22 mouse cellular contexts compared by ENCODE assay signal in genomic region chr16:30554109-30554508, GRCm38 (mm10).
"Had no signal": no experiment of that assay in that cellular context is flagged by ENCODE, and none has a peak within 500 bp of the region (broad histone marks: within the 10 kb centered on the region; RNA-seq: fewer than 3 reads in every experiment).

No protein-coding gene starts in this region.

- H3K27me3 ChIP-seq: hindbrain, embryonic 13.5 days; hindbrain, embryonic 15.5 days; kidney, embryonic 15.5 days; limb, embryonic 13.5 days; limb, embryonic 15.5 days had no signal

- ATAC-seq: hindbrain, postnatal 0 days; intestine, embryonic 16.5 days; liver, embryonic 12.5 days had no signal

- H3K9ac ChIP-seq: hindbrain, embryonic 13.5 days; hindbrain, embryonic 15.5 days; kidney, embryonic 15.5 days; limb, embryonic 13.5 days; limb, embryonic 15.5 days; liver, embryonic 12.5 days; liver, embryonic 14.5 days had no signal

- H3K27ac ChIP-seq: liver, embryonic 12.5 days; liver, embryonic 14.5 days had no signal

- H3K4me2 ChIP-seq: hindbrain, embryonic 13.5 days; hindbrain, embryonic 15.5 days; kidney, embryonic 15.5 days; limb, embryonic 13.5 days; limb, embryonic 15.5 days; liver, embryonic 12.5 days had no signal

- H3K9me3 ChIP-seq: hindbrain, embryonic 15.5 days; liver, embryonic 12.5 days had no signal

- H3K4me3 ChIP-seq: heart, adult 2 months; heart, embryonic 10.5 days; hindbrain, embryonic 13.5 days; hindbrain, embryonic 15.5 days; kidney, embryonic 15.5 days; limb, embryonic 13.5 days; limb, embryonic 15.5 days; liver, embryonic 12.5 days had no signal

- DNase-seq: gastrocnemius, postnatal 10 days; gastrocnemius, postnatal 36 days; heart, adult 2 months; heart, postnatal 14 days; heart, postnatal 36 days; kidney, adult 11 months; kidney, adult 2 months; kidney, adult 9 months; kidney, postnatal 14 days; layer of hippocampus, adult 9-11 months; layer of hippocampus, postnatal 36 days; left cerebral cortex, postnatal 4 days had no signal
